Mouse (Mus musculus): ENCODE measurements around the gene Prdx2. TPM values are rescaled to one million over a fixed set of nuclear protein-coding genes. Genes with fewer than 3 reads are reported as not detected.
A peak's percentile ranks its signal among the peaks of the same experiment; 100 is the strongest.

The Prdx2 gene
- 100 to 1,000 TPM; 671 to 700 TPM for total RNA-seq (2021)
- 181 and 240 TPM in 2 replicates for polyA plus RNA-seq (2012; rRNA removed)
- long read RNA-seq, transcript Prdx2-203 (6 exons, 1,612 nt), result minor isoform, 61 of 794 reads
- long read RNA-seq, transcript Prdx2-201 (6 exons, 1,500 nt), result major isoform, 577 of 794 reads
- long read RNA-seq, transcript Prdx2-208 (5 exons, 1,175 nt), result minor isoform, 8 of 794 reads
- long read RNA-seq, transcript Prdx2-202 (6 exons, 1,590 nt), result minor isoform, 5 of 794 reads
- long read RNA-seq, partial matches to known transcripts, result 130 of 794 reads
- long read RNA-seq, other reads (novel, unspliced or antisense), result 12 of 794 reads

- peak; percentile 89 for DNase-seq
These were observed at the start of gene Prdx2, which contains the start of the genes Gm49661 and Rnaseh2a for GRCm38 (mm10) chr8:84969241-84970134. Gene Prdx2, plus strand, starts transcription at chr8:84969587. Gene Gm49661, minus strand, starts transcription at chr8:84969433. Gene Rnaseh2a, minus strand, starts transcription at chr8:84969767.

GRCm38 (mm10) chr8:84921596-84921995 lies 47.8 kb upstream of the Prdx2 start:
- no peak for DNase-seq

GRCm38 (mm10) chr8:84925557-84925956 lies 43.8 kb upstream of the Prdx2 start:
- no peak for DNase-seq

GRCm38 (mm10) chr8:84927513-84927912 lies 41.9 kb upstream of the Prdx2 start:
- no peak for DNase-seq

GRCm38 (mm10) chr8:84928456-84929306 lies 40.7 kb upstream of the Prdx2 start:
- DNase-seq, result peak; percentile 68

- no peak for DNase-seq
These were observed 38.8 kb upstream of the Prdx2 start for GRCm38 (mm10) chr8:84930582-84930981.

- DNase-seq, result no peak
These were observed 35.4 kb upstream of the Prdx2 start for GRCm38 (mm10) chr8:84933767-84934559.

- no peak for DNase-seq
These were observed 34.5 kb upstream of the Prdx2 start for GRCm38 (mm10) chr8:84934860-84935259.

GRCm38 (mm10) chr8:84935489-84935888 lies 33.9 kb upstream of the Prdx2 start:
- no peak for DNase-seq

GRCm38 (mm10) chr8:84936041-84936961 lies 33.1 kb upstream of the Prdx2 start:
- no peak for DNase-seq

GRCm38 (mm10) chr8:84936962-84937546 lies 32.3 kb upstream of the Prdx2 start, which contains the start of gene Mast1:
Gene Mast1, minus strand, starts transcription at chr8:84937359.
- DNase-seq, result peak; percentile 74

- no peak for DNase-seq
These were observed 31.5 kb upstream of the Prdx2 start for GRCm38 (mm10) chr8:84937620-84938485.

- no peak for DNase-seq
These were observed 25.7 kb upstream of the Prdx2 start for GRCm38 (mm10) chr8:84943699-84944098.

GRCm38 (mm10) chr8:84944478-84945160 lies 24.8 kb upstream of the Prdx2 start:
- DNase-seq, result peak; percentile 37

- no peak for DNase-seq
These were observed 24.2 kb upstream of the Prdx2 start for GRCm38 (mm10) chr8:84945235-84945632.

- DNase-seq, result no peak
These were observed 23.5 kb upstream of the Prdx2 start for GRCm38 (mm10) chr8:84945633-84946527.

All from adrenal gland, adult 2 months (tissue).